Mouse (Mus musculus): Measurements from ENCODE around the gene Dusp2. TPM values are rescaled to one million over a fixed set of nuclear protein-coding genes. Genes with fewer than 3 reads are reported as not detected.
A peak's percentile ranks its signal among the peaks of the same experiment; 100 is the strongest.

Dusp2 gene
- polyA plus RNA-seq, 1 experiment from 2014 or later: 2.6 TPM

DNA sequence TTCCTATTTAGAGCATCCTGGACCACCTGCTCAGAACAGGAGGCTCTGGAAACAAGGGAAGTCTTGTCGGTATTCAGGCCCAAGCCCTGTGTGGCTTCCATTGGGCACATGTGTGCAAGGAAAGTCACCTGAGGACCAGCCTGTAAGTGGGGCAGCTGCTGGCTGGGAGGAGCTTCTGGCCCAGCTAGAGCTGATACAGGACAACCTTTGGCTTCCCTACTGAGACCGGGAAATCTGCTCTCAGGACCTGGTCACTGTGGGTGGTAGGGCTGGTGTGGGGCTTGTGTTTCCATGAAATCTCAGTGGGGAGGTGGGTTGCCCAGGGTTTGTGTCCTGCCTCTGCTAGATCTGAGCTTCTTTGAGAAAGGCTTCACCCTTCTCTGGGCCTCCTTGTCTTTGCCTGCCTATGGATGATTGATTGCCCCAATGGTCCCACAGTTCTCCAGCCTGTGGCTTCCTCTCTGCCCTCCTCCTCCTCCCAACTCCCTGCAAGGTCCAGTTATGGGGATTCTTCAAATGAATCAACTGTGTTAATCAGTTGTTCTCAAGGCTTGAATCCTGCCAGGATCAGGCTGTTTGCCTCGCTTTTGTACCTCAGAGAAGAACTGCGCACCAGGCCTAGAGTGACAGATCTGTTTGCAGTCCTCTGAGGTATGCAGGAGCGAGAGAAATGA is 33.9 kb downstream of the Dusp2 start:
- Histone ChIP-seq H3K27ac (replicated peaks) (no peak overlapping the region), H3K4me3 (ENCODE audit: low read depth, low read length) (no peak overlapping the region), H3K27me3 (ENCODE audit: control insufficient read depth, insufficient read depth, low read length) (peaks cover 2% of the 10 kb centered on the region; the same call in 1 of the 2 replicates), H3K9ac (ENCODE audit: low read length) (0 out of 2 replicates have a peak overlapping the region, but pooled peaks have one; percentile 23), H3K4me1 (replicated peaks; ENCODE audit: control insufficient read depth, insufficient read depth) (no peaks in the 10 kb centered on the region), H3K36me3 (ENCODE audit: control insufficient read depth, insufficient read depth, low read length) (no peaks in the 10 kb centered on the region), H3K4me2 (replicated peaks; ENCODE audit: low read depth) (no peak overlapping the region), H3K9me3 (ENCODE audit: control insufficient read depth, low read length) (no peaks in the 10 kb centered on the region)
- WGBS: 42% methylated on average over 5 of the region's 5 CpGs
- DNase-seq (ENCODE audit: low spot score) (peak; percentile 36), ATAC-seq (ENCODE audit: low FRiP score, low TSS enrichment) (peak; percentile 36; the same call in 1 of the 2 replicates)
- TF ChIP-seq CTCF (IDR thresholded peaks at IDR 0.05; ENCODE audit: low read depth) (no peak), EP300 (optimal IDR thresholded peaks at IDR 0.05) (no peak)

GRCm38 (mm10) chr2:127370561-127371483 is 34.9 kb downstream of the Dusp2 start:
- H3K4me2 ChIP-seq (replicated peaks; ENCODE audit: low read depth): no peak overlapping the region
- TF ChIP-seq CTCF (IDR thresholded peaks at IDR 0.05; ENCODE audit: low read depth) (no peak), EP300 (optimal IDR thresholded peaks at IDR 0.05) (no peak)
- 29% methylated on average over 9 of the region's 9 CpGs for WGBS
- H3K36me3 ChIP-seq (ENCODE audit: control insufficient read depth, insufficient read depth, low read length): no peaks in the 10 kb centered on the region
- no peak overlapping the region for H3K9ac ChIP-seq (ENCODE audit: low read length)
- no peak overlapping the region for H3K4me3 ChIP-seq (ENCODE audit: low read depth, low read length)
- peak; percentile 27; the same call in 1 of the 2 replicates for ATAC-seq (ENCODE audit: low FRiP score, low TSS enrichment)
- no peaks in the 10 kb centered on the region for H3K27me3 ChIP-seq (ENCODE audit: control insufficient read depth, insufficient read depth, low read length)
- DNase-seq (ENCODE audit: low spot score): peak; percentile 31
- no peaks in the 10 kb centered on the region for H3K9me3 ChIP-seq (ENCODE audit: control insufficient read depth, low read length)
- H3K27ac ChIP-seq (replicated peaks): no peak overlapping the region
- H3K4me1 ChIP-seq (replicated peaks; ENCODE audit: control insufficient read depth, insufficient read depth): no peaks in the 10 kb centered on the region

DNA sequence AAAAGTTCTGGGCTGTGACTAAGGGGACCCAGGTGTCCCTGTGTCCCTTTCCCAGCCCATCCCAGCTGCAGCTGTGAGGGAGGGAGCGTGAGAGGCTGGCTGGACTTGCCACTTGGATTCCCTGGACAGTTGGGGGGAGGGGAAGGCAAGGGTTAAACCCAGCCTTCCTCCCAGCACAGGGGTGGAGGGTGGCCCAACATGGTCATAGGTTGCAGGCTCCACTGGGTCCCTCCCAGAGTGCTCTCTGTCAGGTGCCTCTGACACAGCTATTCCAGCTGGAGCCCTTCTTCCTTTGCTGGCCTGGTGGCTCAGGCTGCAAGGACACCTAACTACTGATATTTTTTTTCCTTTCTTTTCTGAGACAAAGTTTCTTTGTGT is 35.5 kb downstream of the Dusp2 start:
- Histone ChIP-seq H3K27ac (replicated peaks) (no peak overlapping the region), H3K9ac (ENCODE audit: low read length) (no peak overlapping the region), H3K27me3 (ENCODE audit: control insufficient read depth, insufficient read depth, low read length) (no peaks in the 10 kb centered on the region), H3K4me3 (ENCODE audit: low read depth, low read length) (no peak overlapping the region), H3K9me3 (ENCODE audit: control insufficient read depth, low read length) (no peaks in the 10 kb centered on the region), H3K4me1 (replicated peaks; ENCODE audit: control insufficient read depth, insufficient read depth) (no peaks in the 10 kb centered on the region), H3K36me3 (ENCODE audit: control insufficient read depth, insufficient read depth, low read length) (no peaks in the 10 kb centered on the region), H3K4me2 (replicated peaks; ENCODE audit: low read depth) (no peak overlapping the region)
- DNase-seq (ENCODE audit: low spot score) (peak; percentile 33), ATAC-seq (ENCODE audit: low FRiP score, low TSS enrichment) (peak; percentile 34; the same call in 1 of the 2 replicates)
- WGBS: 57% methylated on average over 1 of the region's 1 CpGs
- no peak for TF ChIP-seq EP300 (optimal IDR thresholded peaks at IDR 0.05)
- no peak for TF ChIP-seq CTCF (IDR thresholded peaks at IDR 0.05; ENCODE audit: low read depth)

GRCm38 (mm10) chr2:127372082-127372481 is 36.1 kb downstream of the Dusp2 start:
- TF ChIP-seq EP300 (optimal IDR thresholded peaks at IDR 0.05): no peak
- no peak for TF ChIP-seq CTCF (IDR thresholded peaks at IDR 0.05; ENCODE audit: low read depth)
- no peaks in the 10 kb centered on the region for H3K4me1 ChIP-seq (replicated peaks; ENCODE audit: control insufficient read depth, insufficient read depth)
- DNase-seq (ENCODE audit: low spot score) (no peak), ATAC-seq (ENCODE audit: low FRiP score, low TSS enrichment) (no peak)
- no peak overlapping the region for H3K4me3 ChIP-seq (ENCODE audit: low read depth, low read length)
- H3K27ac ChIP-seq (replicated peaks): no peak overlapping the region
- H3K9me3 ChIP-seq (ENCODE audit: control insufficient read depth, low read length): no peaks in the 10 kb centered on the region
- H3K27me3 ChIP-seq (ENCODE audit: control insufficient read depth, insufficient read depth, low read length): no peaks in the 10 kb centered on the region
- H3K9ac ChIP-seq (ENCODE audit: low read length): no peak overlapping the region
- no peaks in the 10 kb centered on the region for H3K36me3 ChIP-seq (ENCODE audit: control insufficient read depth, insufficient read depth, low read length)
- 89% methylated on average over 2 of the region's 2 CpGs for WGBS
- no peak overlapping the region for H3K4me2 ChIP-seq (replicated peaks; ENCODE audit: low read depth)

DNA sequence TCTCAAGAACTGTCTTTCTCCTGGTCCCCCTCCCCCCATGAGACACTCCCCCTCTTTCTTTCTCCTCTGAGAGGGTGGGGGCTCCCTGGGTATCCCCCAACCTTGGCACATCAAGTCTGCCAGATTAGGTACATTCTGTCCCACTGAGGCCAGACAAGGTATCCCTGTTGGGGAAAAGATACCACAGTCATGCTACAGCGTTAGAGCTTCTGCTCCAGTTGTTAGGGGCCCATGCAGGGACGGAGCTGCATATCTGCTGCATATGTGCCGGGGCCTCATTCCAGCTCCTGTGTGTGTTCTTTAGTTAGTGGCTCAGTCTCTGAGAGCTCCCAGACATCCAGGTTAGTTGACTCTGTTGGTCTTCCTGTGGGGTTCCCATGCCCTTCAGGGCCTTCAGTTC is 38.2 kb downstream of the Dusp2 start:
- Histone ChIP-seq H3K4me1 (replicated peaks; ENCODE audit: control insufficient read depth, insufficient read depth) (no peaks in the 10 kb centered on the region), H3K36me3 (ENCODE audit: control insufficient read depth, insufficient read depth, low read length) (no peaks in the 10 kb centered on the region), H3K4me3 (ENCODE audit: low read depth, low read length) (no peak overlapping the region), H3K9ac (ENCODE audit: low read length) (no peak overlapping the region), H3K9me3 (ENCODE audit: control insufficient read depth, low read length) (no peaks in the 10 kb centered on the region), H3K27ac (replicated peaks) (no peak overlapping the region), H3K4me2 (replicated peaks; ENCODE audit: low read depth) (no peak overlapping the region), H3K27me3 (ENCODE audit: control insufficient read depth, insufficient read depth, low read length) (no peaks in the 10 kb centered on the region)
- no peak for ATAC-seq (ENCODE audit: low FRiP score, low TSS enrichment)
- WGBS: 79% methylated on average over 3 of the region's 3 CpGs
- TF ChIP-seq EP300 (optimal IDR thresholded peaks at IDR 0.05) (no peak), CTCF (IDR thresholded peaks at IDR 0.05; ENCODE audit: low read depth) (no peak)
- DNase-seq (ENCODE audit: low spot score): no peak
